Comparison of ENCODE assay signal across 13 mouse cellular contexts in genomic region chr13:43209560-43209959, GRCm38 (mm10). TPM values are rescaled to one million over a fixed set of nuclear protein-coding genes. Genes with fewer than 3 reads are reported as not detected.
A peak's percentile ranks its signal among the peaks of the same experiment; 100 is the strongest.
DNase-seq lines count a peak whose midpoint lies in the region; ATAC-seq lines count a peak whose summit lies in the region.
"Had no signal": no experiment of that assay in that cellular context is flagged by ENCODE, and none has a peak within 500 bp of the region (broad histone marks: within the 10 kb centered on the region; RNA-seq: fewer than 3 reads in every experiment).

No protein-coding gene starts in this region.

- peak overlapping the region; percentile 27; the same call in 1 of the 2 replicates for H3K4me2 ChIP-seq in heart, embryonic 11.5 days
- no peak overlapping the region for H3K4me2 ChIP-seq in forebrain, embryonic 14.5 days (ENCODE audit: low read length)
- H3K4me2 ChIP-seq: embryonic facial prominence, embryonic 12.5 days had no signal

- H3K9ac ChIP-seq in heart, embryonic 11.5 days (ENCODE audit: low read depth, low read length): no peak overlapping the region
- no peak overlapping the region for H3K9ac ChIP-seq in forebrain, embryonic 14.5 days (ENCODE audit: low read length)
- H3K9ac ChIP-seq: embryonic facial prominence, embryonic 12.5 days had no signal

- no peak for DNase-seq in heart, postnatal 25 days (ENCODE audit: low spot score)
- peak; percentile 61 for DNase-seq in A20 (ENCODE audit: low read depth, low spot score)
- DNase-seq in c-Kit-positive CD71-negative TER-119-negative erythroid progenitor cells, embryonic 14.5 days (ENCODE audit: low read depth): peak; percentile 56
- no peak for DNase-seq in gastrocnemius, postnatal 4 days (ENCODE audit: low spot score in 2 of 2)
- no peak for DNase-seq in thymus, postnatal 10 days (ENCODE audit: low spot score in 2 of 2)
- DNase-seq in forebrain, embryonic 14.5 days (ENCODE audit: low spot score): no peak
- DNase-seq: adrenal gland, postnatal 25 days; heart, postnatal 4 days; kidney, adult 2 months; thymus, adult 2 months had no signal

- intact Hi-C loops in heart, postnatal 25 days (cut with DNase I): no loop called here

- no peaks in the 10 kb centered on the region for H3K9me3 ChIP-seq in heart, embryonic 11.5 days (replicated peaks; ENCODE audit: control insufficient read depth, low read length)
- no peaks in the 10 kb centered on the region for H3K9me3 ChIP-seq in forebrain, embryonic 14.5 days (replicated peaks; ENCODE audit: control insufficient read depth, low read length)
- H3K9me3 ChIP-seq: embryonic facial prominence, embryonic 12.5 days had no signal

- no peaks in the 10 kb centered on the region for H3K36me3 ChIP-seq in heart, embryonic 11.5 days (ENCODE audit: control insufficient read depth, insufficient read depth, low read length)
- no peaks in the 10 kb centered on the region for H3K36me3 ChIP-seq in forebrain, embryonic 14.5 days (ENCODE audit: control insufficient read depth, insufficient read depth, low read length)
- H3K36me3 ChIP-seq: embryonic facial prominence, embryonic 12.5 days had no signal

- 76% methylated on average over 5 of the region's 5 CpGs for WGBS in heart, embryonic 11.5 days (ENCODE audit: insufficient replicate concordance)
- 62% methylated on average over 5 of the region's 5 CpGs for WGBS in forebrain, embryonic 14.5 days

- ATAC-seq in heart, embryonic 11.5 days (replicated peaks; ENCODE audit: insufficient number of reproducible peaks, low FRiP score, low TSS enrichment): no peak
- ATAC-seq in monocyte, adult 5-6 weeks (replicated peaks; ENCODE audit: insufficient number of reproducible peaks, low FRiP score, low TSS enrichment, poor library complexity, severe bottlenecking): peak; percentile 70
- ATAC-seq in forebrain, embryonic 14.5 days: no peak

- no peaks in the 10 kb centered on the region for H3K27me3 ChIP-seq in heart, embryonic 11.5 days (ENCODE audit: control insufficient read depth, insufficient read depth, low read length)
- H3K27me3 ChIP-seq in forebrain, embryonic 14.5 days (replicated peaks; ENCODE audit: control insufficient read depth, insufficient read depth, low read length): no peaks in the 10 kb centered on the region
- H3K27me3 ChIP-seq: embryonic facial prominence, embryonic 12.5 days had no signal

- no peak overlapping the region for H3K27ac ChIP-seq in heart, embryonic 11.5 days (ENCODE audit: low read depth, low read length)
- no peak overlapping the region for H3K27ac ChIP-seq in forebrain, embryonic 14.5 days (ENCODE audit: low read depth, low read length)
- H3K27ac ChIP-seq: embryonic facial prominence, embryonic 12.5 days had no signal

- peaks cover 19% of the 10 kb centered on the region for H3K4me1 ChIP-seq in heart, embryonic 11.5 days (ENCODE audit: control insufficient read depth, insufficient read depth, low read length)
- H3K4me1 ChIP-seq in forebrain, embryonic 14.5 days (ENCODE audit: control insufficient read depth, insufficient read depth, low read length): no peaks in the 10 kb centered on the region

- no peak overlapping the region for H3K4me3 ChIP-seq in heart, embryonic 11.5 days (ENCODE audit: low read depth, low read length)
- no peak overlapping the region for H3K4me3 ChIP-seq in forebrain, embryonic 14.5 days (ENCODE audit: low read depth, low read length)
- H3K4me3 ChIP-seq: embryonic facial prominence, embryonic 12.5 days had no signal

RNA-seq across cellular contexts. Expression of gene Tbc1d7, which starts 38.3 kb away (rescaled TPM):
- polyA plus RNA-seq in heart, embryonic 11.5 days (2014; fragmentation: Nextera tagmentation; extraction: Ambion mirVana): 51.1 and 54.2 TPM in 2 replicates
- total RNA-seq in heart, postnatal 25 days (2021): 10 to 100 TPM; 35.9 to 43.0 TPM
- total RNA-seq in monocyte, adult 5-6 weeks (2017): 4.5 to 5.2 TPM in 2 of 3 replicates, not detected in the other
- 10 to 100 TPM; 24.0 to 26.8 TPM for total RNA-seq in gastrocnemius, postnatal 4 days (2021)
- polyA plus RNA-seq in forebrain, embryonic 14.5 days (2014; fragmentation: Nextera tagmentation; extraction: Ambion mirVana): 86.9 and 101 TPM in 2 replicates

Comparison
In these comparisons a context has a peak if more than half of its experiments do, and no peak if none do; other contexts are left out.
1. DNase-seq: peak in A20 (single experiment) and c-Kit-positive CD71-negative TER-119-negative erythroid progenitor cells, embryonic 14.5 days (single experiment); none in heart, postnatal 25 days (single experiment), gastrocnemius, postnatal 4 days (0 of 2), thymus, postnatal 10 days (0 of 2) and forebrain, embryonic 14.5 days (single experiment).